Mouse (Mus musculus) stomach, postnatal 0 days (tissue): ENCODE results near the gene Wiz. TPM values are rescaled to one million over a fixed set of nuclear protein-coding genes. Genes with fewer than 3 reads are reported as not detected.
A peak's percentile ranks its signal among the peaks of the same experiment; 100 is the strongest.

Experiments
- ATAC-seq: fragments of 200-750 bp; cut with Nextera tagmentation; 2 replicates; pipeline ENCODE4 v1.8.0; 2017; ENCODE audit not compliant: low FRiP score, low TSS enrichment
- DNase-seq: peaks from one replicate; pipeline ENCODE4 v3.0.0-alpha.2; 2016; ENCODE audit warnings: low spot score
- H3K27ac ChIP-seq: fragments of 300-500 bp; sonication (generic); replicated peaks from 2 replicates; pipeline ENCODE4 v1.5.1; 2014; ENCODE audit warnings: mild to moderate bottlenecking, control low read depth
- H3K27me3 ChIP-seq: fragments of 300-500 bp; sonication (generic); 2 replicates; pipeline ENCODE4 v1.6.1; 2014; ENCODE audit warnings: low read length; ENCODE audit not compliant: control insufficient read depth, insufficient read depth
- H3K36me3 ChIP-seq: fragments of 300-500 bp; sonication (generic); 2 replicates; pipeline ENCODE4 v1.6.1; 2014; ENCODE audit warnings: low read length, mixed read lengths; ENCODE audit not compliant: control insufficient read depth, insufficient read depth
- H3K4me1 ChIP-seq: fragments of 300-500 bp; sonication (generic); replicated peaks from 2 replicates; pipeline ENCODE4 v1.6.1; 2014; ENCODE audit warnings: antibody characterized with exemption; ENCODE audit not compliant: control insufficient read depth, insufficient read depth
- H3K4me2 ChIP-seq: fragments of 300-500 bp; sonication (generic); replicated peaks from 2 replicates; pipeline ENCODE4 v1.6.1; 2014; ENCODE audit warnings: low read depth, mild to moderate bottlenecking, control low read depth, moderate library complexity
- H3K4me3 ChIP-seq: fragments of 300-500 bp; sonication (generic); 2 replicates; pipeline ENCODE4 v1.5.1; 2014; ENCODE audit warnings: low read depth, low read length, control low read depth
- H3K9ac ChIP-seq: fragments of 300-500 bp; sonication (generic); 2 replicates; pipeline ENCODE4 v1.6.1; 2014; ENCODE audit warnings: mild to moderate bottlenecking, low read length, control low read depth, mixed read lengths
- H3K9me3 ChIP-seq: fragments of 300-500 bp; sonication (generic); 2 replicates; pipeline ENCODE4 v1.6.1; 2016; ENCODE audit warnings: low read length; ENCODE audit not compliant: control insufficient read depth
- CTCF ChIP-seq: IDR thresholded peaks from 2 replicates; pipeline ENCODE4 v1.5.1; 2016; ENCODE audit warnings: antibody characterized with exemption, low read depth, mild to moderate bottlenecking, moderate library complexity
- EP300 ChIP-seq: optimal IDR thresholded peaks from 2 replicates; pipeline ENCODE3; 2016; ENCODE audit warnings: antibody characterized with exemption
- WGBS: fragments of 180-500 bp; shearing (Covaris S2); extraction: QIAGEN DNeasy Blood & Tissue Kit; methylation state at CpG from one replicate; pipeline ENCODE4 v1.1.7; 2014; 5-methylcytosine and 5-hydroxymethylcytosine counted together
- polyA plus RNA-seq: library from polyadenylated mRNA; unstranded; fragments of >200 nt; fragmentation: Nextera tagmentation; extraction: Ambion mirVana; gene quantifications from 2 replicates; pipeline ENCODE4 v1.2.1, GENCODE M21; 2015

Gene Wiz
- 9.6 and 13.4 TPM in 2 replicates for polyA plus RNA-seq

DNA sequence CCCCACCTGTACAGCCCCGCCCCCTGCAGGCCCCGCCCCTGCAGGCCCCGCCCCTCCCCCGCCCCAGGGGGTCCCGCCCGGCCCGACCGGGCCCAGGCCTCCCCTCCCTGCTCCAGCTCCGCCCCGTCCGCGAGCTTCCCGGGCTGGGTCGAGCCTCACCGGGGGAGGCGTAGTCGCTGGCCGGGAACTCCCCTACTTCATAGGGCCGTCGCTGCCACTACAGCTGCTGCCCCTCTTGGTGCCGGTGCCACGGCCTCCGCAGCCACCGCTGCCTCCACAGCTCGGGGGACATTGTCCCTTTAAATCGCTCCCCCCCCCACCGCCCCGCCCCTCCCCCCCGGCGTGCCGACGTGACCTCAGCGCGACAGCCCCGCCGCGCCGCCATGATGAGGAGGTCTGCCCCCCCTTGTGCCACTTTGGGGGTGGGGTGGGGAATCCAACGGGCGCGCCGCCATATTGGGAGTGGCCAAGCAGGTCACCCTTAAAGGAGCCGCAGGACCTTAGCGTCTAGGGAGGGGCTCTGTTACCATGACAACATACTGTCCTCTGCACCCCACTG lies at the start of gene Wiz:
TSS of gene Wiz (minus strand) at position 339 of the 559 bp plus-strand sequence.
- 1% methylated on average over 21 of the region's 44 CpGs for WGBS
- TF ChIP-seq EP300: no peak
- no peak; the same call in 1 of the 2 replicates for TF ChIP-seq CTCF
- ATAC-seq: peak; percentile 90
- Histone ChIP-seq H3K4me1 (no peaks in the 10 kb centered on the region), H3K9me3 (no peaks in the 10 kb centered on the region), H3K27me3 (no peaks in the 10 kb centered on the region), H3K4me3 (peak within 1 kb of the TSS; percentile 78), H3K36me3 (0 out of 2 replicates have a peak, but pooled peaks cover 1% of the 10 kb centered on the region), H3K27ac (peak within 1 kb of the TSS; percentile 89), H3K9ac (peak within 1 kb of the TSS; percentile 87), H3K4me2 (peak within 1 kb of the TSS; percentile 99)
- peak; percentile 97 for DNase-seq

DNA sequence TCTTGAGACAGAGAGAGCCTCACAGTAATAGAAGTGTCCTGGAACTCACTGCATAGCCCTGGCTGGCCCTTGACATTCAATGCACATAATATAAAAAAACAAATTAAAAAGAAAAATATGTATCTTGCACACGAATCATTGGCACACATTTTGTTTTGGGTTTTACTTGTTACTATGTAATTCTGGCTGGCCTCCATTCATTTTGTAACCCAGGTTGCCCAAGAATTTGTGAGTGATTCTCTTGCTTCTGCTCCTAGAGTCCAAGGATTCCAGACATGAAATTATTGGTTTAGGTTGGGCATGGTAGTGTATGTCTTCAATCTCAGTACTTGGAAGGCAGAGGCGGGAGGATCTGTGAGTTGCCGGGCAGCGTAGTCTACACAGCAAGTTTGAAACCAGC lies 47.9 kb upstream of the Wiz start:
- TF ChIP-seq CTCF: no peak
- TF ChIP-seq EP300: no peak
- H3K4me3 ChIP-seq: no peak overlapping the region
- 88% methylated on average over 4 of the region's 4 CpGs for WGBS
- ATAC-seq (no peak), DNase-seq (no peak)
- H3K4me1 ChIP-seq: no peaks in the 10 kb centered on the region
- no peak overlapping the region for H3K27ac ChIP-seq
- H3K36me3 ChIP-seq: no peaks in the 10 kb centered on the region
- no peak overlapping the region for H3K4me2 ChIP-seq
- no peaks in the 10 kb centered on the region for H3K9me3 ChIP-seq
- H3K9ac ChIP-seq: no peak overlapping the region
- H3K27me3 ChIP-seq: no peaks in the 10 kb centered on the region

DNA sequence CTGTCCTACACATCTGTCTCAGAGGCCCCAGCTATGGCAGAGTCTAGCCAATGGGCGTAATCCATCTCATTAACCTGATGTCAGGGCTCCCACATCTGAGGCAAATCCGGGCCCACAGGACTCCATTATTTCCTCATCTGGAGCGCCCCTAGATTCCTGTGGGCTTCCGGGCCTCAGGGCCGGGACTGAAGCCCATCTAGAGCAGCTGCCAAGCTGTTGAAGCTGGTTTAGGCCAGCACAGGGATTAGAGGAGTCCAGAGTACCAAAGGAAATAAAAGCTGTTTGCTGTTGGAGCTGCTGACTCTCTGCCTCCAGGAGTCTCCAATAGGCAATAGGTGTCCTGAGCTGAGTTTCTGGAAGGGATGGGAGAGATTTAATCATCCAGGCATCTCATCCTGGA lies 45.9 kb upstream of the Wiz start:
- Histone ChIP-seq H3K36me3 (no peaks in the 10 kb centered on the region), H3K27ac (no peak overlapping the region)
- WGBS: 70% methylated on average over 5 of the region's 5 CpGs

DNA sequence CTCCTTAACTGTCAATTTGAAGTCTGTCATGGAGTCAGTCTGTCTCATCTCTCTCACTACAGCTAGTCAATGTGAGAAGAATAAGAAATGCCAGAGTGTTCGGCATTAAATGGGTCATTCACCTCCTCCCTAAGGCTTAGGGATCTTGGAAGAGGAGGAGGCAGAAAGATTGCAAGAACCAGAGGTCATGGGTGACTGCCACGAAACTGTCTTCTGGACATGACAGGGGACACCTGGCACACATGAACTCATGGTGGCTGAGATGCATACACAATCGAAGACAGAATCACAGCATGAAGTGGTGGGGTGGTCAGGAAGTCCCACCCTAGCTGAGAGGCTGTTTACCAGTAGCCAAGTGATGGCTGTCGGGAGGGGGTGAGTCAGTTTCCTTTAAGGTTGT lies 45.1 kb upstream of the Wiz start:
- Histone ChIP-seq H3K27ac (no peak overlapping the region), H3K4me3 (no peak overlapping the region), H3K27me3 (no peaks in the 10 kb centered on the region), H3K4me2 (no peak overlapping the region), H3K4me1 (no peaks in the 10 kb centered on the region), H3K9me3 (no peaks in the 10 kb centered on the region), H3K9ac (no peak overlapping the region), H3K36me3 (no peaks in the 10 kb centered on the region)
- DNase-seq (no peak), ATAC-seq (no peak)
- TF ChIP-seq CTCF (no peak), EP300 (no peak)
- WGBS: 57% methylated on average over 4 of the region's 4 CpGs

More for the DNA sequence above, 45.9 kb upstream of the Wiz start:
- DNase-seq (no peak), ATAC-seq (no peak)
- Histone ChIP-seq H3K9ac (no peak overlapping the region), H3K27me3 (no peaks in the 10 kb centered on the region), H3K4me1 (no peaks in the 10 kb centered on the region), H3K4me3 (no peak overlapping the region), H3K9me3 (no peaks in the 10 kb centered on the region), H3K4me2 (no peak overlapping the region)
- TF ChIP-seq EP300 (no peak), CTCF (no peak)

DNA sequence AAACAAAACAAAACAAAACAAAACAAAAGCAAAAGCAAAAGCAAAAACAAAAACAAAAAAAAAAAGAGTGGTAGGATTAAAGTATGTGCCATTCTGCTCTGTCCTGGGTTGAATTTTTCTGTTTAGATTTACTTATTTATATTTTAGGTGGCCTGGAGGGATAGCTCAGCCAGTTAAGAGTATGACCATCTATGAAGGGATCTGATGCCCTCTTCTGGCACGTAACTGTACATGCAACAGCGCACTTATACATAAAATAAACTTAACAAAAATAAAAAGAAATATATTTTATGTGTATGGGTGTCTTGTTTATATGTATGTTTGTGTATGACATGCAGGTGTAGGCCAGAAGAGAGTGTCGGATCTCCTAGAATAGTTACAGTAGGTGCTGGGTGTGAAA lies 42.7 kb upstream of the Wiz start:
- no peak overlapping the region for H3K9ac ChIP-seq
- no peak overlapping the region for H3K4me2 ChIP-seq
- no peaks in the 10 kb centered on the region for H3K36me3 ChIP-seq
- no peaks in the 10 kb centered on the region for H3K27me3 ChIP-seq
- H3K9me3 ChIP-seq: no peaks in the 10 kb centered on the region
- WGBS: 53% methylated on average over 3 of the region's 3 CpGs
- ATAC-seq (no peak), DNase-seq (no peak)
- H3K27ac ChIP-seq: no peak overlapping the region
- peak; percentile 75 for TF ChIP-seq CTCF
- no peak for TF ChIP-seq EP300
- H3K4me1 ChIP-seq: no peaks in the 10 kb centered on the region
- no peak overlapping the region for H3K4me3 ChIP-seq

DNA sequence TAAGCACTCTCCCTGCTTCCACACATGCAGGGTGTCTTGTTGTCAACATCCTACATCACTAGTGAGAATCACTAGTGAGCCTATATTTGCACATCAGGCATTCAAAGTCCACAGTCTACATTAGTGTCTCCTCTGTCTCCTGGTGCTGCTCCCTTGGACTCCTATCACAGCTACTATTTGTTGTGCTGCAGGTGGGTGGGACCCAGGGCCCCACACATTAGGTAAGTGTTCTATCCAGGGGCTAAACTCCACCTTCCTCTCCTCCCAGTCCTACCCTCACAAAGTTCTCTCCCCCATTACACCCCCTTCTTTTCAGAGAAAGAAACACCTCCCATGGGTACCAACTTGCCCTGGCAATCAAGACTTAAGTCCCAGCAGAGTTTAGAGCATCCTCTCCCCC lies 37.4 kb upstream of the Wiz start:
- Histone ChIP-seq H3K4me2 (no peak overlapping the region), H3K4me1 (no peaks in the 10 kb centered on the region), H3K36me3 (no peaks in the 10 kb centered on the region), H3K27ac (no peak overlapping the region), H3K9me3 (no peaks in the 10 kb centered on the region), H3K4me3 (no peak overlapping the region), H3K27me3 (no peaks in the 10 kb centered on the region), H3K9ac (no peak overlapping the region)
- ATAC-seq: no peak
- TF ChIP-seq CTCF (no peak), EP300 (no peak)
- DNase-seq: no peak
